Mouse (Mus musculus): ENCODE measurements around the gene Traf2. TPM values are rescaled to one million over a fixed set of nuclear protein-coding genes. Genes with fewer than 3 reads are reported as not detected.
"Not testable (repeated sequence)": the region's sequence is repeated elsewhere in the genome, so short reads cannot be mapped to it uniquely, and the experiment has no call there.

Traf2 gene
- polyA plus RNA-seq, 1 experiment from 2014 or later, result 20.3 TPM

- no peak for ATAC-seq (replicated peaks; ENCODE audit: insufficient number of reproducible peaks, low FRiP score, low TSS enrichment)
- WGBS (ENCODE audit: insufficient replicate concordance), result 42% methylated on average over 1 of the region's 1 CpGs
Measured at GRCm38 (mm10) chr2:25556296-25556695, 9.6 kb upstream of the Traf2 start.

GRCm38 (mm10) chr2:25555479-25555878 lies 8.7 kb upstream of the Traf2 start:
- 51% methylated on average over 2 of the region's 2 CpGs for WGBS (ENCODE audit: insufficient replicate concordance)
- not testable (repeated sequence) for H3K9me3 ChIP-seq (replicated peaks; ENCODE audit: control insufficient read depth, low read length); H3K27me3 ChIP-seq (ENCODE audit: control insufficient read depth, insufficient read depth, low read length); H3K4me3 ChIP-seq (ENCODE audit: low read depth, low read length); H3K9ac ChIP-seq (ENCODE audit: low read depth, low read length); H3K27ac ChIP-seq (ENCODE audit: low read depth, low read length); H3K36me3 ChIP-seq (ENCODE audit: control insufficient read depth, insufficient read depth, low read length); ATAC-seq (replicated peaks; ENCODE audit: insufficient number of reproducible peaks, low FRiP score, low TSS enrichment); H3K4me2 ChIP-seq; H3K4me1 ChIP-seq (ENCODE audit: control insufficient read depth, insufficient read depth, low read length)

More at GRCm38 (mm10) chr2:25556296-25556695, 9.6 kb upstream of the Traf2 start:
- Histone ChIP-seq H3K27ac (ENCODE audit: low read depth, low read length) (no peak overlapping the region), H3K4me3 (ENCODE audit: low read depth, low read length) (no peak overlapping the region), H3K36me3 (ENCODE audit: control insufficient read depth, insufficient read depth, low read length) (peaks cover 12% of the 10 kb centered on the region), H3K4me1 (ENCODE audit: control insufficient read depth, insufficient read depth, low read length) (peaks cover 8% of the 10 kb centered on the region), H3K4me2 (no peak overlapping the region), H3K9me3 (replicated peaks; ENCODE audit: control insufficient read depth, low read length) (no peaks in the 10 kb centered on the region), H3K27me3 (ENCODE audit: control insufficient read depth, insufficient read depth, low read length) (no peaks in the 10 kb centered on the region), H3K9ac (ENCODE audit: low read depth, low read length) (no peak overlapping the region)

- H3K27me3 ChIP-seq (ENCODE audit: control insufficient read depth, insufficient read depth, low read length); H3K9me3 ChIP-seq (replicated peaks; ENCODE audit: control insufficient read depth, low read length); ATAC-seq (replicated peaks; ENCODE audit: insufficient number of reproducible peaks, low FRiP score, low TSS enrichment); H3K9ac ChIP-seq (ENCODE audit: low read depth, low read length); H3K4me3 ChIP-seq (ENCODE audit: low read depth, low read length); H3K4me1 ChIP-seq (ENCODE audit: control insufficient read depth, insufficient read depth, low read length); H3K27ac ChIP-seq (ENCODE audit: low read depth, low read length); H3K36me3 ChIP-seq (ENCODE audit: control insufficient read depth, insufficient read depth, low read length); H3K4me2 ChIP-seq: not testable (repeated sequence)
- WGBS (ENCODE audit: insufficient replicate concordance), result 80% methylated on average over 4 of the region's 4 CpGs
Measured at GRCm38 (mm10) chr2:25553171-25553786, 6.5 kb upstream of the Traf2 start.

GRCm38 (mm10) chr2:25551186-25551585 lies 4.4 kb upstream of the Traf2 start:
- H3K4me1 ChIP-seq (ENCODE audit: control insufficient read depth, insufficient read depth, low read length), result no peaks in the 10 kb centered on the region
- H3K4me3 ChIP-seq (ENCODE audit: low read depth, low read length), result no peak overlapping the region
- ATAC-seq (replicated peaks; ENCODE audit: insufficient number of reproducible peaks, low FRiP score, low TSS enrichment), result no peak
- H3K4me2 ChIP-seq, result no peak overlapping the region
- H3K27me3 ChIP-seq (ENCODE audit: control insufficient read depth, insufficient read depth, low read length), result no peaks in the 10 kb centered on the region
- H3K9me3 ChIP-seq (replicated peaks; ENCODE audit: control insufficient read depth, low read length), result no peaks in the 10 kb centered on the region
- no peak overlapping the region for H3K27ac ChIP-seq (ENCODE audit: low read depth, low read length)
- H3K9ac ChIP-seq (ENCODE audit: low read depth, low read length), result no peak overlapping the region
- WGBS (ENCODE audit: insufficient replicate concordance), result 30% methylated on average over 5 of the region's 5 CpGs
- no peaks in the 10 kb centered on the region for H3K36me3 ChIP-seq (ENCODE audit: control insufficient read depth, insufficient read depth, low read length)

- H3K9me3 ChIP-seq (replicated peaks; ENCODE audit: control insufficient read depth, low read length), result no peaks in the 10 kb centered on the region
- ATAC-seq (replicated peaks; ENCODE audit: insufficient number of reproducible peaks, low FRiP score, low TSS enrichment), result no peak
- no peak overlapping the region for H3K9ac ChIP-seq (ENCODE audit: low read depth, low read length)
- H3K36me3 ChIP-seq (ENCODE audit: control insufficient read depth, insufficient read depth, low read length), result no peaks in the 10 kb centered on the region
- peaks cover 6% of the 10 kb centered on the region; the same call in 1 of the 2 replicates for H3K4me1 ChIP-seq (ENCODE audit: control insufficient read depth, insufficient read depth, low read length)
- H3K27ac ChIP-seq (ENCODE audit: low read depth, low read length), result no peak overlapping the region
- 64% methylated on average over 9 of the region's 9 CpGs for WGBS (ENCODE audit: insufficient replicate concordance)
- H3K4me3 ChIP-seq (ENCODE audit: low read depth, low read length), result no peak overlapping the region
- no peak overlapping the region for H3K4me2 ChIP-seq
- no peaks in the 10 kb centered on the region for H3K27me3 ChIP-seq (ENCODE audit: control insufficient read depth, insufficient read depth, low read length)
Measured at GRCm38 (mm10) chr2:25549021-25549991, 2.6 kb upstream of the Traf2 start.

- Histone ChIP-seq H3K4me2 (peak overlapping the region; percentile 93), H3K4me1 (ENCODE audit: control insufficient read depth, insufficient read depth, low read length) (peaks cover 6% of the 10 kb centered on the region; the same call in 1 of the 2 replicates), H3K4me3 (ENCODE audit: low read depth, low read length) (peak overlapping the region; percentile 63), H3K36me3 (ENCODE audit: control insufficient read depth, insufficient read depth, low read length) (no peaks in the 10 kb centered on the region), H3K27me3 (ENCODE audit: control insufficient read depth, insufficient read depth, low read length) (no peaks in the 10 kb centered on the region), H3K9me3 (replicated peaks; ENCODE audit: control insufficient read depth, low read length) (no peaks in the 10 kb centered on the region), H3K27ac (ENCODE audit: low read depth, low read length) (peak overlapping the region; percentile 87), H3K9ac (ENCODE audit: low read depth, low read length) (peak overlapping the region; percentile 84)
- ATAC-seq (replicated peaks; ENCODE audit: insufficient number of reproducible peaks, low FRiP score, low TSS enrichment), result peak; percentile 75
- WGBS (ENCODE audit: insufficient replicate concordance), result 8% methylated on average over 43 of the region's 43 CpGs
Measured at GRCm38 (mm10) chr2:25545996-25546810, 537 bp downstream of the Traf2 start.

- no peak overlapping the region for H3K27ac ChIP-seq (ENCODE audit: low read depth, low read length)
- H3K27me3 ChIP-seq (ENCODE audit: control insufficient read depth, insufficient read depth, low read length), result no peaks in the 10 kb centered on the region
- H3K4me1 ChIP-seq (ENCODE audit: control insufficient read depth, insufficient read depth, low read length), result peaks cover 6% of the 10 kb centered on the region; the same call in 1 of the 2 replicates
- H3K4me3 ChIP-seq (ENCODE audit: low read depth, low read length), result no peak overlapping the region
- H3K9me3 ChIP-seq (replicated peaks; ENCODE audit: control insufficient read depth, low read length), result no peaks in the 10 kb centered on the region
- no peak for ATAC-seq (replicated peaks; ENCODE audit: insufficient number of reproducible peaks, low FRiP score, low TSS enrichment)
- H3K36me3 ChIP-seq (ENCODE audit: control insufficient read depth, insufficient read depth, low read length), result peaks cover 2% of the 10 kb centered on the region; the same call in 1 of the 2 replicates
- H3K4me2 ChIP-seq, result no peak overlapping the region
- no peak overlapping the region for H3K9ac ChIP-seq (ENCODE audit: low read depth, low read length)
- 83% methylated on average over 10 of the region's 10 CpGs for whole genome bisulfite sequencing (ENCODE audit: insufficient replicate concordance)
Measured at GRCm38 (mm10) chr2:25541644-25542367, 4.9 kb downstream of the Traf2 start.

GRCm38 (mm10) chr2:25540541-25540948 lies 6.2 kb downstream of the Traf2 start:
- Histone ChIP-seq H3K9me3 (replicated peaks; ENCODE audit: control insufficient read depth, low read length) (no peaks in the 10 kb centered on the region), H3K9ac (ENCODE audit: low read depth, low read length) (no peak overlapping the region), H3K36me3 (ENCODE audit: control insufficient read depth, insufficient read depth, low read length) (peaks cover 8% of the 10 kb centered on the region), H3K4me2 (no peak overlapping the region), H3K27ac (ENCODE audit: low read depth, low read length) (no peak overlapping the region), H3K4me3 (ENCODE audit: low read depth, low read length) (no peak overlapping the region), H3K4me1 (ENCODE audit: control insufficient read depth, insufficient read depth, low read length) (no peaks in the 10 kb centered on the region; the same call in 1 of the 2 replicates), H3K27me3 (ENCODE audit: control insufficient read depth, insufficient read depth, low read length) (no peaks in the 10 kb centered on the region)
- no peak for ATAC-seq (replicated peaks; ENCODE audit: insufficient number of reproducible peaks, low FRiP score, low TSS enrichment)
- WGBS (ENCODE audit: insufficient replicate concordance), result 89% methylated on average over 4 of the region's 4 CpGs
